Mouse (Mus musculus): ENCODE data around the gene Nxf3.
"Not testable (repeated sequence)": the region's sequence is repeated elsewhere in the genome, so short reads cannot be mapped to it uniquely, and the experiment has no call there.

Gene Nxf3

GRCm38 (mm10) chrX:136085155-136085554 lies at the start of gene Nxf3:
TSS of gene Nxf3 (minus strand) at chrX:136085255.
- DNase-seq (ENCODE audit: low spot score), result no peak

GRCm38 (mm10) chrX:136127744-136128064 lies 42.6 kb upstream of the Nxf3 start:
- DNase-seq (ENCODE audit: low spot score), result no peak

DNA sequence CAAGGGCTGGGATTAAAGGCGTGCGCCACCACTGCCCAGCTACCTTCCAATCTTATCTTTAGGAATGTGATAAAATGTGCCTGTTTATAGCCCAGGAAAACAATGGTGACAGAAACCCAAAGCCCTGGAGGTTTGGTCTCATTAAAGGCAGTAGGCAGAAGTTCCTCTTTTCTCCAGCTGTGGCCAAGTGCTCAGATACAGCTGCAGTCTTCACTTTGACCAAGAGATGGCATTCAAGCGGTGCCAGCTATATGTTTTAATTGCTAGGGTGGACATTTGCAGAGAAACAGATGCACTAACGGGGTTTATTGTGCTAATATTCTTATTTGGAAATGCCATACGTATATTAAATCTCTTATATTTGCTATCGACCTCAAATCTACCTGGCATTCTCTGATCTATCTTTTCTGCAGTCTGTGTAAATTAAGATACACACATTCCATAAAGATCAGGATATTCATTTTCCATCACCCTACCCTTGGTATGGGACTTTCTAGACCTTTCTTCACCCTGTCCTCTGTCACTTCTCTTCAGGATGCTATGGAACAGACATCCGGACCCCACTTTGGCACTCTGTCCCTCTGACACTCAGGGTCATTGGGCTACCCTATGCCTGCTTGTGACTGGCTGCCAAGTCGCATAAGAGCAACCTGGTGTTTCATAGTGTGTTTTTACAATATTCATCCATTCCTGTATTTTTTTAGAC lies 42.1 kb upstream of the Nxf3 start:
- no peak for DNase-seq (ENCODE audit: low spot score)

GRCm38 (mm10) chrX:136115419-136115961 lies 30.4 kb upstream of the Nxf3 start:
- no peak for DNase-seq (ENCODE audit: low spot score)

DNA sequence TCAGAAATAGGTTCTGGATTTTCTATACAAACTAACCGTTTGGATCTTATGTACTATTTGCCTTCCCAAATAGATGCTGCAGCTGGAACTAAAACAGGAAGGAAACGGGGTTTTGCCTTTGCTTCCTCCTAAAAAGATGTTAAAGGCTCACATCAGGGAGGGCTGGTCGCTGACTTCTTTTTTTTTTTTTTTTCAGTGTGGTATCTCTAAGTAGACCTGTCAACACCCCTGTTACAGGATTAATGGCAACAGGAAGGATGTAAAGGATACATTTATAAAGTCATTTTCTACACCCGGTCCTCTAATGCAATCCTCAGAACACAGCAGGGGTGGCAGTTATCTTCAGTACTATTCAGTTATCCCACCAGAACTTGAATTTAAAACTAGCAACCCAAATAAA lies 30.0 kb upstream of the Nxf3 start:
- no peak for DNase-seq (ENCODE audit: low spot score)

DNA sequence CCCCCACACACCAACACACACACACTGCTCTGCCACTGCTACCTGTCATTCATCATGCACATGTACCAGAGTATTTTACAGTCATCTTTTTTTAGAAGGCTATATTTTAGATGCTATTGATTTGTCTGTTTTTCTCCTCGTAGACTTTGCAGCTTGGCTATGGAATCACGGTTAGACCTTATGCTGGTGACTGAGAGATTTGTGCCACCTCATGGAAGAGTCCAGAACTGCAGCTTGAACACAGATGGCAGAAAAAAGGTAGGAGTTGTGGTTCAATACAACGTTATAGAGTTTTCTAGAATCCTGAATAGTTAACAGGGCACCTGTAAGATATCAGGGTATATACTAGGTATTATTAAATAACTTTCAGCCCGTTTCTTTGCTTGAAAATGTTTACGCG lies 22.9 kb upstream of the Nxf3 start:
- no peak for DNase-seq (ENCODE audit: low spot score)

DNA sequence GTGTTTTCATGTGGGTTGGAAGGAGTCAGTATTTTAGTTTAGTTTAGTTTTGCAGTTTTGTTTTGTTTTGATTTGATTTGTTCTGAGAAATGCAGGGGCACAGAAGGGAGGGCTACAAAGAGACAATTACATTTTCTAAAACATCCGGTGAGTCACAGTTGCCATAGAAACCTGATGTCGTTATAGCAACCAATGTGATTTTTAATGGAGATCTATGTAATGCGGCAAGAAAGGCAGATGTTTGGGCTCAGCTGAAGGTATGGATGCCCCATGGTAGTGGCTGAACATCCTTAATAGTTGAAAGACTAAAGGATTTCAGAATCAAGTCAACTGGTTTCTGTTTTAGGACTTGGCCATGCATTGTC lies 19.7 kb upstream of the Nxf3 start:
- DNase-seq (ENCODE audit: low spot score), result no peak

DNA sequence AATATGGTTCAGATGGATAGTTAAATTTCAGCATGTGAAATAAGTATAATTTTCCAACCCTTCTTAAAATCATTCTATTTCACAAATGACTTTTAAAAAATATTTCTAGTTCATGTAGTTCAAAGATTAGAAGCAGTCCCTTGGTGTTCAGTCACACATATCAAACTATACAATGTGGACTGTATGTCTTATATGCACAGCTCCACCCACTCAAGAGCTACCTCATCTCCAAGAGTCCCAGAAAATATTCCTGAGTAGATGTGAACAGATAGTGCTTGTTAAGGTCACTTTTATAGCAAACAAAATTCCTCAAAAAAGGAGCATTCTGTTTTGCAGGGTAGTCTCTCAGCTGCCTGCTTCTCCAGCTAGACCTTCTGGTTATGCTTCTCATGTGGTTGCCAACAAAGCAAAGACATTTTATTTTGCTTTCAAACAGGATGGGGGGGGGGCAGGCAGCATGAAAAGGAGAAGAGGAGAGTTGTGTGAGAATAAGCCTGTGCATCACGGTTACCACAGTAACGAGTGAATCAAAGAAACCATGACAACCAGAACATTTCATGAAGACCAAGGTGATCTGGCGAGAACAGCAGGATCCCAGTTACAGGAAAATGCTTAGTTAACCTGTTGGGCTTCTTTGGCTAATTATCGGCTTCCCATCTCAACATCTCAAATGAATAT lies 19.1 kb upstream of the Nxf3 start:
- DNase-seq (ENCODE audit: low spot score), result no peak

GRCm38 (mm10) chrX:136094421-136094820 lies 9.4 kb upstream of the Nxf3 start:
- no peak for DNase-seq (ENCODE audit: low spot score)

DNA sequence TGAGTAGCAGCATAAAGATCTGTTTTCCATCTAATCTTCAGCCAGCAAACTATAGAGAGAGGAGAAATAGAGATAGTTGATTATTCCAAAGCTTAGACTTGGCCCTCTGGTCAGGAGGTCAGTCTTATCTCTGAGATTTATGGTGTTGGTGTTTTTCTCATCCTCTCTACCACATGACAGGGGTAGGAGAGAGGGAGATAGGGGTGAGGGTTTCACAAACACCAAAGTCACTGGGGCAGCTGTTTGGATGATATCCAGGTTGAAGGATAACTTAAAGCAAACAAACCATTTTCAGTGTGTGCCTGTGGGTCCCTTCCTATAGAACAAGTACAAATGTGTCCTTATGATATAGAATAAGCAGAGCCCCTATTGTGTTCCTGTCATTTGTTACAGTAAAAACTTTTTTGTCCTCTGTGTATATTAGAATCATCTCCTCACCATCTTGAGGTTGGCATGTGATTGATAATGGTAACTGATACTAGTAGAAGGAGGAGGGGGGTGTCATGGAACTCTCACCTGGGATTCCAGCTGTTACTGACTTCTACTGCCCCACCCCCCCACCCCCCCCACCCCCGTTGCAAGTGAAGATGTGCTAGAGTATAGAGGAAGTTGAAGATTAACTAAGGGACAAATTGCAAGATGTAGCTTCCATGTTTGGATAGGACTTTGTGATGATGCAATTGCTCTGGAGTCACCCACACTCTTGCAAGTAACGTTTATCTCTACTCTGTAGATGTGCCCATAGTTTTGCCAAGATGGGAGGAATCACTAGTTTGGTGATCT lies 7.6 kb upstream of the Nxf3 start:
- DNase-seq (ENCODE audit: low spot score), result no peak

- DNase-seq (ENCODE audit: low spot score), result not testable (repeated sequence)
Observed at GRCm38 (mm10) chrX:136068020-136068419, 17.0 kb downstream of the Nxf3 start, which contains the start of gene Bex2. TSS of gene Bex2 (minus strand) at chrX:136068236.

- not testable (repeated sequence) for DNase-seq (ENCODE audit: low spot score)
Observed at GRCm38 (mm10) chrX:136067201-136067991, 17.7 kb downstream of the Nxf3 start.

- no peak for DNase-seq (ENCODE audit: low spot score)
Observed at GRCm38 (mm10) chrX:136060698-136061097, 24.4 kb downstream of the Nxf3 start.

DNA sequence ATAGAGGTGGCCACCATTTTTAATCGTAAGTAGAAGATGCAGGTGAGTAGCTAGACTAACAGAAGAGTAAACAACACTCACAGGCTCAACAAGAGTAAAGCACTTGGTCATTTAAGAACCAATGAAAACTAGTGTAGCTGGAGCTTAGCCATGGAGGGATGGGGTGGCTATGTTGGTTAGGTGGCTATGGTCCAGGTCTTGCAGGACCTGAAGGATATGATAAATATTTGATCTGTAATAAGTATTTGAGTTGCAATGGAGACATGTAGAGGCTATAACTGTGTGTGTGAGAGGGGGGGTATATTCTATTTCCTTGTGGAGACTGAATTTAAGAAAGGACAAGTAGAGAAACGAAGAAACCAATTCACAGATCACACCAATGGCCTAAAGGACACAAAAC lies 33.8 kb downstream of the Nxf3 start:
- DNase-seq (ENCODE audit: low spot score), result no peak

DNA sequence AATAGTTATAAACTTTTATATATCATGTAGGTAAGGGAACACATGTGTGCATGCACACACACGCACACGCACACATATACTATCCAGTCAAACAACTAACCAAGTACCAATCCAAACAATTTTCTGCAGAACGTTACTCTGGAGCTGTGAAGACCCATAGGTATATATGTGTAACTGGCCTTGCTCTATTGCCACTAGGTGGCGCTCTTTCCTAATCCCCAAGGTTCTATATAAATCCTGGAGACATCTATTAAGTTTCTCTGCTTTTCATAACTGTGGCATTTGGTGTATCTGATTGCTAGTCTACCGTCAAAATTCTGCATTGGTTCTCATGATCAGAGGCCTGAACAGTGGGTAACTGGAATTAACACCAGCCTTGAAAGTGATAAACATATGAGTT lies 37.5 kb downstream of the Nxf3 start:
- no peak for DNase-seq (ENCODE audit: low spot score)

DNA sequence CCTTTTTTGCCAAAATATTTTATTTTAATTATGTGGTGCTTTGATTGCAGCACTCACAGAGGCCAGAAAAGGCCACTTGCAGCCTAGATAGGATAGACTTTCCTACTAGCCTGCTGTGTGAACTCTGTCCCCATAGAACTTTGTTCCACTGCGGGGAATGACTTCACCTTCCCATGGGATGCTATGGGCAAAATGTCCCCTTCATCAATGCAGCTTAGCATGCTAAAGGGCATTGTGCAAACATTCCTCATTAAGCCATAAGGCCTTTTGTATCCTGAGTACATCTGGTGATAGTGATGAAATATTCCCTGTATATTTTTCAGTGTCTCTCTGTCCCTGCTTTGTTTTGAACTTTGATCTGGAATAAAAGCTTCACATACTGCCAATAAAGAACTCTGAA lies 41.3 kb downstream of the Nxf3 start:
- DNase-seq (ENCODE audit: low spot score), result no peak

- DNase-seq (ENCODE audit: low spot score), result not testable (repeated sequence)
Observed at GRCm38 (mm10) chrX:136032799-136033763, 52.0 kb downstream of the Nxf3 start, which contains the start of gene Arxes1. TSS of gene Arxes1 (plus strand) at chrX:136033367.

GRCm38 (mm10) chrX:136030331-136030730 lies 54.7 kb downstream of the Nxf3 start:
- no peak for DNase-seq (ENCODE audit: low spot score)

All from ovary, postnatal 10 days (tissue).